Mouse (Mus musculus) G1E (cell line): ENCODE measurements around the gene Gm525. TPM values are rescaled to one million over a fixed set of nuclear protein-coding genes. Genes with fewer than 3 reads are reported as not detected.

Experiments used
- ATAC-seq: 2 replicates; pipeline ENCODE4 v1.8.0; 2016; ENCODE audit warnings: mild to moderate bottlenecking; ENCODE audit not compliant: insufficient number of reproducible peaks, poor library complexity, low FRiP score, severe bottlenecking; ENCODE audit errors: extremely low read depth
- DNase-seq: peaks from one replicate; pipeline ENCODE4 v3.0.0; 2012; ENCODE audit warnings: low spot score
- H3K27me3 ChIP-seq: 2 replicates; pipeline ENCODE4 v1.6.1; 2012; ENCODE audit warnings: mild to moderate bottlenecking, low read length, inconsistent platforms; ENCODE audit not compliant: insufficient read depth
- H3K36me3 ChIP-seq: replicated peaks from 2 replicates; pipeline ENCODE3; 2012; ENCODE audit warnings: mild to moderate bottlenecking, inconsistent platforms
- H3K4me1 ChIP-seq: 2 replicates; pipeline ENCODE4 v1.6.1; 2012; ENCODE audit warnings: low read depth, low read length, inconsistent platforms, mixed read lengths; ENCODE audit not compliant: insufficient read depth
- H3K4me3 ChIP-seq: 2 replicates; pipeline ENCODE4 v1.5.1; 2012; ENCODE audit warnings: low read depth, mild to moderate bottlenecking, inconsistent platforms, low read length, moderate library complexity, mixed read lengths
- H3K9me3 ChIP-seq: replicated peaks from 2 replicates; pipeline ENCODE4 v1.6.1; 2012; ENCODE audit warnings: inconsistent platforms
- CTCF ChIP-seq: IDR thresholded peaks from 2 replicates; pipeline ENCODE4 v1.5.1; 2012; ENCODE audit warnings: low read depth, low read length, inconsistent platforms, mixed read lengths
- GATA1 ChIP-seq: IDR thresholded peaks from 2 replicates; pipeline ENCODE4 v1.6.1; 2012; ENCODE audit warnings: borderline replicate concordance, low read length, inconsistent platforms, mixed read lengths
- GATA2 ChIP-seq: IDR thresholded peaks from 2 replicates; pipeline ENCODE4 v1.6.1; 2012; ENCODE audit warnings: low read depth, low read length, inconsistent platforms, borderline replicate concordance
- POLR2AphosphoS5 ChIP-seq: IDR thresholded peaks from 2 replicates; pipeline ENCODE4 v1.6.1; 2012; ENCODE audit warnings: low read depth, low read length, inconsistent platforms; ENCODE audit not compliant: insufficient replicate concordance
- TAL1 ChIP-seq: conservative IDR thresholded peaks from 2 replicates; pipeline ENCODE4 v1.6.1; 2012; ENCODE audit warnings: low read depth, low read length, inconsistent platforms, mixed read lengths
- polyA plus RNA-seq: library from polyadenylated mRNA; stranded (reverse); fragments of >175 nt; gene quantifications from 2 replicates; pipeline ENCODE4 v1.2.3, GENCODE M21; 2012
- total RNA-seq, 2 experiments: library from RNA; stranded (forward) in 1 of 2; stranded (reverse) in 1 of 2; fragments of 200-1000 nt in 1 of 2; fragments of >200 nt in 1 of 2; fragmentation: Nextera tagmentation in 1 of 2; gene quantifications; 2 replicates each; pipeline ENCODE4 v1.2.3; 2014 to 2017

The Gm525 gene
- total and polyA plus RNA-seq, 3 experiments = not detected

- no peak for DNase-seq
- ATAC-seq = no peak
- TF ChIP-seq POLR2AphosphoS5 = no peak
- Histone ChIP-seq H3K27me3 (peaks cover 5% of the 10 kb centered on the region), H3K36me3 (peaks cover 18% of the 10 kb centered on the region), H3K4me3 (no peak overlapping the region), H3K9me3 (no peaks in the 10 kb centered on the region), H3K4me1 (peaks cover 38% of the 10 kb centered on the region)
Measured at GRCm38 (mm10) chr11:89061362-89061761, 12.3 kb upstream of the Gm525 start.

GRCm38 (mm10) chr11:89064312-89064711, 9.3 kb upstream of the Gm525 start:
- DNase-seq = no peak
- no peaks in the 10 kb centered on the region for H3K36me3 ChIP-seq
- peaks cover 23% of the 10 kb centered on the region for H3K27me3 ChIP-seq
- no peak for ATAC-seq
- no peak for TF ChIP-seq CTCF
- no peak for TF ChIP-seq POLR2AphosphoS5
- TF ChIP-seq GATA1 = no peak
- no peaks in the 10 kb centered on the region for H3K9me3 ChIP-seq
- H3K4me3 ChIP-seq = no peak overlapping the region
- peaks cover 27% of the 10 kb centered on the region for H3K4me1 ChIP-seq

GRCm38 (mm10) chr11:89065297-89065696, 8.3 kb upstream of the Gm525 start:
- H3K27me3 ChIP-seq = peaks cover 23% of the 10 kb centered on the region
- no peaks in the 10 kb centered on the region for H3K9me3 ChIP-seq
- H3K4me3 ChIP-seq = no peak overlapping the region
- H3K36me3 ChIP-seq = no peaks in the 10 kb centered on the region
- no peak for TF ChIP-seq CTCF
- TF ChIP-seq TAL1 = no peak
- TF ChIP-seq POLR2AphosphoS5 = no peak
- no peak for TF ChIP-seq GATA1
- TF ChIP-seq GATA2 = no peak
- peaks cover 17% of the 10 kb centered on the region for H3K4me1 ChIP-seq
- DNase-seq (no peak), ATAC-seq (no peak)

GRCm38 (mm10) chr11:89066126-89066525, 7.5 kb upstream of the Gm525 start:
- TF ChIP-seq POLR2AphosphoS5 = no peak
- no peak for TF ChIP-seq GATA2
- TF ChIP-seq TAL1 = no peak
- TF ChIP-seq GATA1 = no peak

GRCm38 (mm10) chr11:89066750-89067149, 6.9 kb upstream of the Gm525 start, which contains the start of gene Dgke:
Gene Dgke, minus strand, starts transcription at chr11:89066850.
- H3K27me3 ChIP-seq = peaks cover 25% of the 10 kb centered on the region
- H3K4me3 ChIP-seq = no peak within 1 kb of the TSS
- peaks cover 13% of the 10 kb centered on the region for H3K4me1 ChIP-seq
- no peak for TF ChIP-seq GATA1
- TF ChIP-seq TAL1 = no peak
- no peak for TF ChIP-seq GATA2
- no peak for TF ChIP-seq POLR2AphosphoS5
- ATAC-seq (no peak), DNase-seq (no peak)
- H3K36me3 ChIP-seq = no peaks in the 10 kb centered on the region
- no peaks in the 10 kb centered on the region for H3K9me3 ChIP-seq

More at GRCm38 (mm10) chr11:89066126-89066525, 7.5 kb upstream of the Gm525 start:
- DNase-seq = no peak
- H3K9me3 ChIP-seq = no peaks in the 10 kb centered on the region
- no peak overlapping the region for H3K4me3 ChIP-seq
- peaks cover 23% of the 10 kb centered on the region for H3K27me3 ChIP-seq
- ATAC-seq = no peak
- H3K4me1 ChIP-seq = peaks cover 13% of the 10 kb centered on the region
- no peaks in the 10 kb centered on the region for H3K36me3 ChIP-seq

- TF ChIP-seq GATA2 = no peak
- no peak for DNase-seq
- Histone ChIP-seq H3K4me1 (peaks cover 15% of the 10 kb centered on the region), H3K36me3 (no peaks in the 10 kb centered on the region), H3K4me3 (no peak overlapping the region), H3K27me3 (peaks cover 25% of the 10 kb centered on the region), H3K9me3 (no peaks in the 10 kb centered on the region)
- ATAC-seq = no peak
Measured at GRCm38 (mm10) chr11:89067301-89067822, 6.3 kb upstream of the Gm525 start.

GRCm38 (mm10) chr11:89067871-89068490, 5.7 kb upstream of the Gm525 start:
- TF ChIP-seq GATA1 (no peak), POLR2AphosphoS5 (no peak), CTCF (no peak), GATA2 (no peak), TAL1 (no peak)
- peaks cover 16% of the 10 kb centered on the region for H3K4me1 ChIP-seq
- no peak overlapping the region for H3K4me3 ChIP-seq
- H3K27me3 ChIP-seq = peaks cover 25% of the 10 kb centered on the region
- no peak for ATAC-seq
- H3K9me3 ChIP-seq = no peaks in the 10 kb centered on the region
- no peaks in the 10 kb centered on the region for H3K36me3 ChIP-seq
- DNase-seq = no peak
